Mouse (Mus musculus): ENCODE results near the gene Eif3b. TPM values are rescaled to one million over a fixed set of nuclear protein-coding genes. Genes with fewer than 3 reads are reported as not detected.

The Eif3b gene
- polyA plus RNA-seq, 1 experiment, result 75.3 TPM

DNA sequence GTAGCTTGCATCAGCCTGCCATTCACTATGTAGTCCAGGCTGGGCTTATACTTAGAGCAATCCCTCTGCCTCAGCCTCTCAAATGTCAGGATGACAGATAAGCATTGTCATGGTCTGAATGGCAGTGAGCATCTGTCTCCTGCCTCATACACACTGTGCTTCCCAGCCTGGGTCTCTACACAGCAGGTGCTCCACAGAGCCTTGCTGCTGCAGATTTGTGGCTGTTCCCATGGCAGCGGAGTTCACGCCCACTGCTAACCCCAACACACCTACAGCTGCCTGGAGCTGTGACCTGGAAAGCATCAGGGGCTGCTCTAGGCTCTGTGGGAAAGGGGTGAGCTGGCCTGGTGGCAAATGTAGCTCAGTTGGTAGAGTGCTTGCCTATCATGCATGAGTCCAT, 45.8 kb downstream of the Eif3b start:
- no peak for DNase-seq (ENCODE audit: extremely low spot score in 1 of 2, low spot score in 1 of 2)

DNA sequence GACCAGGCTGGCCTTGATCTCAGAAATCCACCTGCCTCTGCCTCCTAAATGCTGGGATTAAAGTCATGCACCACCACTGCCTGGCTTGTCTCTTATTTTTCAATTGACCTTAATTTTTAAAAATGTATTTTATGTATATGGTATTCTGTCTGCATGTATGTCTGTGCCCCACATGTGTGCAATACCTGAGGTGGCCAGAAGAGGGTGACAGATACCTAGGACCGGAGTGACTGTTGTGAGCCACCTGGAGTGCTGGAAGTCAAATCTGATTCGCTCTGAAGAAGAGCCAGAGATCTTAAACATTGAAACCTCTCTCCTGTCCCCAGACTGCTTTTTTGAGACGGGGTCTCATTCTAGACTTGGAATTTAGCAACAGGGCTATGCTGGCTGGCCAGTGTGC, 53.2 kb downstream of the Eif3b start:
- no peak for DNase-seq (ENCODE audit: extremely low spot score in 1 of 2, low spot score in 1 of 2)

DNA sequence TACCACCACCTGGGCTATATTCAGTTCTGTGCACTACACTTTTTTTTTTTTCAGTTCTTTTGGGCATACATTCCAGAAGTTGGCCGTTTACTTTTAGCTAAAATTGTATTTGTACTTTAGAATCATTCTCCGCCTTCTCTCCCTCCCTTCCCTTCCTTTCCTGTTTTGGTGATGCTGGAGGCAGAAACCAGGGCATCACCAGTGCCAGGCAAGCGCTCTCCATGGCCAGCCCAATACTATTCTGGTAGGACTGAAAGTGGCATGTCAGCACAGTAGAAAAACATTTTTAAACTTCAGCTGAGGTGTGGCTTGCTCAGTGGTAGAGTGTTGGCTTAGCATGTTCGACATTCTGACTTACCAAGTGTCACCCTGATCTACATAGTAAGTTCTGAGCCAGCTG, 62.3 kb downstream of the Eif3b start:
- peak in 1 of 2 experiments; percentile 19 for DNase-seq (ENCODE audit: extremely low spot score in 1 of 2, low spot score in 1 of 2)

DNA sequence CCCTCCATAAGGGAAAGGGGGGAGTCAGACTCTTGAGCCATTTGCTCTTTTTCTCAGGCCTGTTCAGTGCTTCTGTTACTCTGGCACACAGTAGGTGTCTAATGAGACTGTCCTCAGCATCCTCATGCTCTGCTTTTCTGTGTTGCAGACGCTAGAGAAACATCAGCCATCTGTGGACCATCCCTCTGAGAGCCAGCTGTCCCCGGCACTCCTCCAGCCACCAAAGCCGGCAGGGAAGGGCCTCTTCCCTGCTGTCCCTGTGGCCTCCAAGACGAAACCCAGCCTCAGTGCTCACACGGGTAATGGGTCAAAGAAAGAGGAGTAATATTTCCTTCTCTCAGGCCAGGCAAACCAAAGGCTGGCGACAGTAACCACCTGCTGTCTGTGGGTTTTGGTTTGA, 72.0 kb downstream of the Eif3b start:
- DNase-seq (ENCODE audit: extremely low spot score in 1 of 2, low spot score in 1 of 2), result no peak

DNA sequence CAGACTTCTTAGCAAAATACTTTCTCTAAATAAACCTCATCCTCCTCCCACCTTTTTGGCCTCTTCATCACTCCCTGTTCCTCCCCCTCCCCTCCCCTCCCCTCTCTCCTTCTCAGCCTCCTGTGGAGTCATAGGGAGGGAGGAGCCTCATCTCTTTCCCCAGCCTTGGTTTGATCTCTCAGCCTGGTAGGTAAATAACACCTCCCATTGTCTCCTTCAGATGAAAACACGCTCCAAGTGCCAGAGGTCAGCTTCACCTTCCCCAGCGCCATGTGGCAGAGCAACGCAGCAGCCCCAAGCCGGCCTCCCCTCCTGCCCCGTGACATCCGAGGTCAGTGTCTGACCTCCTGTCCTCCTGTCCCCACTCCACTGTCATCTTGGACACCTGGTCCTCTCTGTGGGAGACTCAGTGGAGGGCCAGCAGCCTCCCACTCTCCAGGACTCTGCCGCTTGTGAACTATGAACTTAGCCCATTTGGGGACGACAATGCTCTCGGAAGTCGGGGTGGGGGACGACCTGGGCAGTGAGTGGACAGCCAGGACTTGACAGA, 73.6 kb downstream of the Eif3b start:
- DNase-seq (ENCODE audit: extremely low spot score in 1 of 2, low spot score in 1 of 2), result no peak

Other genes starting within 250 kb of the Eif3b start
- gene Mad1l1, start 97.8 kb upstream of the Eif3b start, polyA plus RNA-seq (2012; rRNA removed), result 16.4 and 17.9 TPM in 2 replicates
- 11.3 and 12.0 TPM in 2 replicates for gene Nudt1, start 97.7 kb upstream of the Eif3b start, polyA plus RNA-seq (2012; rRNA removed)
- 12.3 and 13.7 TPM in 2 replicates for gene Mrm2, start 87.4 kb upstream of the Eif3b start, polyA plus RNA-seq (2012; rRNA removed)
- 10.3 and 11.1 TPM in 2 replicates for gene Snx8, start 30.1 kb upstream of the Eif3b start, polyA plus RNA-seq (2012; rRNA removed)
- gene Gm4869, start 26.3 kb downstream of the Eif3b start, polyA plus RNA-seq (2012; rRNA removed), result 0.06 and 0.15 TPM in 2 replicates
- 18.8 and 22.0 TPM in 2 replicates for gene Chst12, start 86.2 kb downstream of the Eif3b start, polyA plus RNA-seq (2012; rRNA removed)
- gene Grifin, start 145.7 kb downstream of the Eif3b start, polyA plus RNA-seq (2012; rRNA removed), result 0.21 and 0.34 TPM in 2 replicates
- gene Lfng, start 188.0 kb downstream of the Eif3b start, polyA plus RNA-seq (2012; rRNA removed), result 28.7 and 36.2 TPM in 2 replicates
- 137 and 141 TPM in 2 replicates for gene Ttyh3, start 229.7 kb downstream of the Eif3b start, polyA plus RNA-seq (2012; rRNA removed)

All from frontal cortex, adult 2 months (tissue).